Mouse (Mus musculus) gastrocnemius, adult 18-20 months (tissue): ENCODE data around the gene Gbgt1. TPM values are rescaled to one million over a fixed set of nuclear protein-coding genes. Genes with fewer than 3 reads are reported as not detected.
"Not testable (repeated sequence)": the region's sequence is repeated elsewhere in the genome, so short reads cannot be mapped to it uniquely, and the experiment has no call there.

ENCODE experiments used
- DNase-seq: peaks from one replicate; pipeline ENCODE4 v3.0.0; 2021; ENCODE audit warnings: low spot score
- total RNA-seq, 2 experiments: library from RNA; stranded (reverse); gene quantifications; 2 replicates each; pipeline ENCODE4 v1.2.3; 2021

Gene Gbgt1
- total RNA-seq, 2 experiments from 2014 or later = 0.81 to 0.89 TPM

GRCm38 (mm10) chr2:28498431-28498830 is 1.7 kb downstream of the Gbgt1 start:
- no peak for DNase-seq

- no peak for DNase-seq
These were observed 6.3 kb downstream of the Gbgt1 start for GRCm38 (mm10) chr2:28502987-28503386.

GRCm38 (mm10) chr2:28504676-28505075 is 8.0 kb downstream of the Gbgt1 start:
- DNase-seq = no peak

- DNase-seq = no peak
These were observed 9.1 kb downstream of the Gbgt1 start, which contains the start of gene Gm10134 for GRCm38 (mm10) chr2:28505795-28506194. TSS of gene Gm10134 (plus strand) at chr2:28506095.

GRCm38 (mm10) chr2:28506291-28506690 is 9.6 kb downstream of the Gbgt1 start:
- no peak for DNase-seq

GRCm38 (mm10) chr2:28511600-28511999 is 14.9 kb downstream of the Gbgt1 start:
- not testable (repeated sequence) for DNase-seq

- no peak for DNase-seq
These were observed 16.2 kb downstream of the Gbgt1 start, which contains the start of gene Ralgds for GRCm38 (mm10) chr2:28512798-28513401. TSS of gene Ralgds (plus strand) at chr2:28513125.

- no peak for DNase-seq
These were observed 17.0 kb downstream of the Gbgt1 start for GRCm38 (mm10) chr2:28513431-28514370.

- peak; percentile 81 for DNase-seq
These were observed 17.8 kb downstream of the Gbgt1 start for GRCm38 (mm10) chr2:28514489-28514888.

GRCm38 (mm10) chr2:28517206-28517909 is 20.7 kb downstream of the Gbgt1 start:
- DNase-seq = peak; percentile 85

GRCm38 (mm10) chr2:28518231-28518630 is 21.5 kb downstream of the Gbgt1 start:
- DNase-seq = no peak

- no peak for DNase-seq
These were observed 23.9 kb downstream of the Gbgt1 start for GRCm38 (mm10) chr2:28520581-28520980.

- no peak for DNase-seq
These were observed 25.0 kb downstream of the Gbgt1 start for GRCm38 (mm10) chr2:28521571-28522151.

- DNase-seq = no peak
These were observed 25.5 kb downstream of the Gbgt1 start for GRCm38 (mm10) chr2:28522166-28522565.

- peak; percentile 83 for DNase-seq
These were observed 27.0 kb downstream of the Gbgt1 start for GRCm38 (mm10) chr2:28523643-28524117.

- no peak for DNase-seq
These were observed 27.7 kb downstream of the Gbgt1 start for GRCm38 (mm10) chr2:28524406-28524805.

GRCm38 (mm10) chr2:28525219-28525942 is 28.7 kb downstream of the Gbgt1 start:
- peak; percentile 80 for DNase-seq

- DNase-seq = no peak
These were observed 29.5 kb downstream of the Gbgt1 start for GRCm38 (mm10) chr2:28525943-28526876.
